Mouse (Mus musculus) urinary bladder, postnatal 25 days (tissue): ENCODE measurements around the gene Krcc1.

ENCODE experiments used
- DNase-seq: peaks from one replicate; pipeline ENCODE4 v3.0.0; 2022; ENCODE audit warnings: low spot score

Gene Krcc1

GRCm38 (mm10) chr6:71332236-71332965, 60.9 kb downstream of the Krcc1 start:
- DNase-seq, result no peak

GRCm38 (mm10) chr6:71333031-71333430, 61.6 kb downstream of the Krcc1 start:
- no peak for DNase-seq

- DNase-seq, result no peak
Measured at GRCm38 (mm10) chr6:71333578-71334273, 62.2 kb downstream of the Krcc1 start.
